Mouse (Mus musculus) gastrocnemius, postnatal 4 days (tissue): ENCODE data around the gene Bpifc. TPM values are rescaled to one million over a fixed set of nuclear protein-coding genes. Genes with fewer than 3 reads are reported as not detected.
"Not testable (repeated sequence)": the region's sequence is repeated elsewhere in the genome, so short reads cannot be mapped to it uniquely, and the experiment has no call there.

Experiments
- DNase-seq, 2 experiments: peaks; one replicate each; pipeline ENCODE4 v3.0.0; 2021 to 2022; ENCODE audit warnings: low spot score in 2 of 2, mixed read lengths in 2 of 2
- long read RNA-seq, 2 experiments: library from polyadenylated mRNA; stranded (forward); transcript quantifications; one replicate each; pipeline ENCODE4 v2.0.0; 2021
- total RNA-seq, 2 experiments: library from RNA; stranded (reverse); gene quantifications; 2 replicates each; pipeline ENCODE4 v1.2.3; 2021

The Bpifc gene
- total RNA-seq = not detected
- long read RNA-seq, experiment 1, partial matches to known transcripts = 0 of 3 reads
- long read RNA-seq, experiment 1, other reads (novel, unspliced or antisense) = 0 of 3 reads
- long read RNA-seq, experiment 2 = 0 reads

DNA sequence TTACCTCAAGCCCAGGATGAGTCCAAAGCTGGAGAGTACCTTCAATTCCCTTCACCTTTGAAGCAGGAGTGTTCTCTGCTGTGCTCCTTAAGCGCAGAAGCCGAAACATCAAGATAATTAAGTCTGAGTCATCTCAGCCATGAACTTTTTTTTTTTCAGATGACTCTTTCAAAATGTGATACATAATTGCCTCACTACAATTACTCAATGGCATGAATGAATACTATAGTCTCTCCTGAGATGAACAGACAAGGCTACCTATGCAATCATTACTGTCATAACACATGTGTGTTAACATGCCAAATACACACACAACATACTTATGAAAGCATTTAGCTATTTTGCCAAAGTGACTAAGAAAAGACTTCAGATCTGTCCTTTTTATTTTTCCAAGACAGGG, at the start of gene Bpifc:
TSS of gene Bpifc (minus strand) at position 115 of the 400 bp plus-strand sequence.
- DNase-seq = no peak

DNA sequence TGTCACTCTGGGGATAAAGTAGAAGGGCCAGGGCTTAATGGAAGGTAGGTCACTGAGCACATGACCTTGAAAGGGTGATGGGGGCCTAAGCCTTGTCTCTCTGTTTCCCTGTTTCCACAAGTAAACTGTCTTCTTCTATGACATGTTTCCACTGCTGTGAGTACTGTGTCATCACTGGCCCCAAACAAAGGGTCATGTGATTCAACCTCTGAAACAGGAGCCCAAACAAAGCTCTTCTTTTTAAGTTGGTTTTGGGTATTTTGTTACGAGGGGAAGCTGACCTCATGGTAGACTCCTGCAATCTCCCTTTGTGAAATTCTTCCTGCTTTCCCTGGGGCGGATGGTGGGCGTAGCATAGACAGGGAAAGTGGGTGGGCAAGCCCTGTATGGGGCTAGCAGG, 48.6 kb upstream of the Bpifc start:
- DNase-seq = no peak

DNA sequence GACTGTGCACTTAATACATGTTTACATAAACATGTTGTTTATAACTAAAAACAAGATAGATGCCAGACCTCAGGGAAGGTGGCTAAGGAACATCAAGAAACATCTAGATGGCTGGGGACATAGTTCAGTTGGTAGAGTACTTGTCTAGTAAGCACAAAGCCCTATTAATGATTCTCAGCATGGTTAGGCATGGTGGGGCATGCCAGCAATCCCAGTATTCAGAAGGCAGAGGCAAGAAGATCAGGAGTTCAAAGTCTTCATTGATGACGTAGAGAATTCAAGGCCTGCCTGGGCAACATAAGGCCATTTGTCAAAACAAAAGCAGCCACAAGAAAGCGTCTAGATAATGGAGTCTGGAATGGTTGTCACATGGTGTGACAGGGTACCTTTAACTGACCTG, 46.0 kb upstream of the Bpifc start:
- DNase-seq = no peak

DNA sequence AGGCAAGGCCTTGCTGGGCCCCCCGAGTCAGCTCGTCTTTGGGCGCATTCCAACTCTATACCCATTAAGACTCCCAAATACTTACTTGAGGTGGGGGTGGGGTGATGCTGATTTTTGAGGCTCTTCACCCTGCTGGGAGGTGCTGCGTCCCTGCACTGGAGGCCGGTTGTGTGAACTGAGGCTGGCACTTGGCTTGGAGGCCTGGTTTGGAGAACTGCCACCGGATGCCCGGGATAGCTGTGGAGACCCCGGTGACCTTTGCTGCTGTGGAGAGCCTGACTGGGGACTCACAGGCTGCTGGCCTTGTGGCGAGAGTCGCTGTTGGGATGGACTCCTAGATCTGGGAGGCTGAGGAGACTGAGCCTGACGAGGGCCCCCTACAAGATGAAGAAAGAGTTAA, 45.6 kb upstream of the Bpifc start:
- no peak for DNase-seq

DNA sequence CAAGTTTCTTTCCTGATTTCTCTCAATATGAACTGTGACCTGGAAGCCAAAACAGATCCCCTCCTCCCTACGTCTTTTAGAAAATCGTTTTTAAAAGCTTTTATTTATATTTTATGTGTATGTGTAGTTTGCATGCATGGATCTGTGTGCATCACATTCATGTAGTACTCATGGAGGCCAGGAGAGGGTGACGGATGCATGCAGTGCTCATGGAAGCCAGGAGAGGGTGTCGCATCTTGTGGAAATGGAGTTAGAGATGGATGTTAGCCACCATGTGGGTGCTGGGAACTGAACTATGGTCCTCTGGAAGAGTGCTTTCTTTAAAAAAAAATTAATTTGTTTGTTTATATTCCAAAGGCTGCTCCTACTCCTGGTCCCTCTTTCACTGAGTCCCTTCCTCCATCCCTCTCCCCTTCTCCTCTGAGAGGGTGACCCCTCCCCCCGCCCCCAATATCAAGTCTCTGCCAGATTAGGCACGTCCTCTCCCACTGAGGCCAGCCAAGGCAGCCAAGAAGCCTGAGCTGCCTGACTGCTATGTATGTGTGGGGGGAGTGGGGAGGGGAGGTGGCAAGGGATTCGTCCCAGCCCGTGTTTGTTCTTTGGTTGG, 44.7 kb upstream of the Bpifc start:
- no peak for DNase-seq

DNA sequence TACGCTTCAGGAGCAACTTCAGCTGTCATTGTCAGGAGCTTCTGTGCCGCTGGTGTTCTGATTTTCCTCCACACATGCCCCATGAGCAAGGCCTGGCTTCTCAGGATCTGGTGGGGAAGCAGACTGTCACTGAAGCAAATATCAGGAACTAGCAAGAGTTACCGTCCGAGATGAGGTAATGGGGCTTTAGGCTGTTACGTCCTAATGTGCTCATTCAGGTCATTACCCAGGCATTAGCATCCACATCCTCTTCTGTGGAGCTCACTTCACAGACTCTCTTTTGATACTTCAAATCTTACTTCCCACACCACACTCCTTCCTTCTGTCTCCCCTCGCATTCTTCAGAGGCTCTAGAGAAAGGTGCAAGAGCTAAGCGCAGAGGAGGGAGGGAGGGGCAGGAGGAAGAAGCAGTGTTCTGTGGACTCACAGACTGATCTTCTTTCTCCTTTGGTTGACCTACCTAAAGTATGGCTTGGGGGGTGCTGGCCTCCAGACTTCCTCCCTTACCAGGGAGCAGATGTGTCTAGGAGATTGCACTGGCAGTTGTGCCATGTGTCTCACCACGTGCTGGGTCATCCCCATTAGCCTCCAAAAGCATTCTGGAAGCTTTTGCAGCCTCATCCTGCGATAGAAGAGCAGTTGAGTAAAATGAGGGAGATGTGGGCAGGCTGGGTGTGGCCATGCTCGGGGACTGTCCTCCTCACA, 41.3 kb upstream of the Bpifc start:
- DNase-seq = no peak

DNA sequence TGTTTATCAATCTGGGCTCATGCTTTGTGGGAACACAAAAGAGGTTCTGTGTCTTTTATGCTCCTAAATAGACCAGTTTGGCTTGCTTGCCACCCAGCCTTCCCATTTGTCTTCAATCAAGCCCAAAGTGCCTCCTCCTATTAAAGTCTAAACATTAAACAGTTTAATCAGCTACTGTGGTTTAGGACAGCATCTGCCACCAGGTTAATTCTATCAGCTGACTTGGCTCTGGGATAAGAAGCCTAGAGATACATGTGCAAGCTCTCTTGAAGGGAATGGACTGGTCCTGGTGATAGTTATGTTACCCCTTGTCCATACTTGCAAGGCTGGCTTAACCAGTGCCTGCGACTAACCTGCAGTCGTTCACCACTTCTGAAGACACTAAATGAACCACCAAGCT, 38.8 kb upstream of the Bpifc start:
- no peak for DNase-seq

DNA sequence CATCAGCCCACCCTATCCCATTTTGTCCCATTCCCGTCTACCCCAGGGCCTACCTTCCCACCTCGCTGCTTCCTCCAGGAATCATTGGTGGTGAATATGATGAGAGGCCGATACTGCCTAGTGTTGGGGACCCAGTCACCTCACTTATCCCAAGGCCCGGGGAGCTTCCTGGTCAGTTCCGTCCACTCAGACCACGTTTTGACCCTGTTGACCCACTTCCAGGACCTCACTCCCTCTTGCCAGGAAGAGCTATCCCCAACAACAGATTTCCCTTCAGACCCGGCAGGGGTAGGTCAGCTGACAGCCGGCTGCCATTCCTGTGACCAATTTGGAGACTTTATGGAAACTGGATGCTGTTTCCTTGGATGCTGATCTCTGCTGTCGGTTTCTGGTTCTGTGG, 36.1 kb upstream of the Bpifc start:
- no peak for DNase-seq

DNA sequence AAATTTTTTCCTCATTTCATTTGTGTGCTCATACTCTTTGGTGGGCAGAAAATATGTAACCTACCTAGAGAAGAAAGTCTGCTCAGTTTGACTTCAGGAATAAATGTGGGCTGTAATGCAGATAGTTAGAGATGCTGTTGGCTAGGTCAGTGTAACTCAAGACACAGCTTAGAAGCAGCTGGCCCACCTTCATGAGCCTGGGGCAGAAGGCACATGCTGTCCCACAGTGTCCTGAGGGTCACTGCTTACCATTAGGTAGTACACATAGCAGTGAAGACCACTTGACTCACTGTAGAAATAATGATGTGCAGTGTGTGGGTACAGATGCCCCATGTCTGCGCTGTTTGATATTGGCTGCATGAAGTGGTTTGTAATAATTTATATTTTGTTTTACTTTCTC, 34.7 kb upstream of the Bpifc start:
- DNase-seq = no peak

DNA sequence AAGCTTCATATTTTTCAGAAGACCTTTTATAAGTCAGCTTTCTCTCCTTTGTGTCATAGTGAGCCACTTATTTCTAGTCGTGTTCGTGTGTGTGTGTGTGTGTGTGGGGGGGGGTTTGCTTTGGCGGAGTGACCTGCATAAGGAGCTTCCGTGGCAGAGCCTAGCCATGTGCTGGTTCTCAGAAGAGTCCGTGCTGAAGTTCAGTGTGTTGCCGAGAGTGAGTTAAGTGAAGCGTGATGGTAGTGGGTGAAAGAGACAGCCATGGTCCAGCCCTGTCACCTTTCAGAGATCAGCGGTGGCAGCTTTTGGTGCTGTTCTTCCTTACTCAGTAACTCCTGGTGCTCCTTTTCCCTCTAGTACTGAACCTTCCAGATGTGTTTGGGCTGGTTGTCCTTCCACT, 32.4 kb upstream of the Bpifc start:
- no peak for DNase-seq

DNA sequence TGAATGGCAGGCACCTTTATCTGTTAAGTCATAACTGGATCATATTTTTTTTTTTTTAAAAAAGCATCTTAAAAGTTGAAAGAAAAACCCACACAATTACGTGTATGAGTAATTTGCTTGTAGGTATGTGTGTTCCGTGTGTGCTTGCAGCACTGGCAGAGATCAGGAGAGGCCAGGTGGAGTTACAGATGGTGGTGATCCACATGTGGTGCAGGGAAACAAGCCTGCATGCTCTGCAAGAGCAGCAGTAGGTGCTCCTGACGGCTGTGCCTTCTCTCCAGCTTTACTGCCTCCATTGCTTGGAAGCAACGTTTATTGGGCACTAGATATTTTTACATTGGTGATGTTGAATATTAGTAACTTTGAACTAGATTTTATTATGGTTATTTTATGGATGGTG, 32.0 kb upstream of the Bpifc start:
- DNase-seq = no peak

DNA sequence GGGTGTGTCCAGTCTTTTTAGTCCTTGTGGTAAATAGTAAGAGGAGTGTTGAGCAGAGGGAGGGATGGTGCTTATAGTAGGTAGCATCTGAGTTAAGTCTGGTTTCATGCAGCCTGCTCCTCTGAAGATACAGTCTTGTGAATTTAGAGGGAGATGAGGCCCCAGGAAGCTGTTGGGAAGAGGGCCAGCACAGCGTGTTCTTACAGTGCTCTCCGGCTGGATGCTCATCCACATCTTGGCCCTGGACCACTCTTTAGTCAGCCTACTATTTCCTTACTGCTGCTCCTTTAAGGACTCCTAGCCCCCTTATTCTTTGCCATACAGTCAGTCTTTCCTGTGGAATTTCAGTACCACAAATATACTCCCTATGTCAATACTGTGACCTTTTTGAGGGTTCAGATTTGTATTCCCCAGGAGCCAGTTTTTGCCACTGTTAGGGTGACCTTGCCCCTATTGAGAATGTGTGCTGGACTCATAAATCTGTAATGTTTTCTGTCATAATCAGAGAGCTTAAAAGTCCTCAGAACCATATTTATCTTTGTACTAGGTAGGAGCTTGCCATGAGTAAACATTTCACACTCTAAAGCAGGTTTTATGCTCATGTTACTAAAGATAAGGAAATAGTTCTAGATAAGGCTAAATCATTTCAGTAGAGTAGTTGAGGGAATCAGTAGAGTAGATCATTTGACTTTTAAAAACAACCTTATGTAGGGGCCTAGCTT, 22.5 kb upstream of the Bpifc start:
- no peak for DNase-seq

DNA sequence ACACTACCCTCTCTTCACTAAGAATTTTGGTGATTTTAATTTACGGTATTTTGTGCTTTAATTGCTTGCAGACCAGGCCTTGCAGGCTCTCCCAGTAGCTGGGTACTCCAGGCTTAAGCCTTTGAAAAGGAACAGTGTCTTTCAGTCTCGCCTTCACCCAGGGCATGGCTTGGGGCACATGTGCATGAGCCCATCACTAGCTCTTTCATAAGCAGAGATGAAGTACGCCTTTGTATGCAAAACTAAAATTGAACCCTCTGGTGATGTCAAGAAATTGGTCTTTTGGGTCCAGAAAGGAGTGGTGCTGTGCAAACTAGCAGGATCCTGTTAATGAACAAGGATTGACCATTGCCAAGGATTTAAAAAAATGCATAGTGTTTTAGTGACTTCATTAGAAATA, 20.8 kb upstream of the Bpifc start:
- no peak for DNase-seq

DNA sequence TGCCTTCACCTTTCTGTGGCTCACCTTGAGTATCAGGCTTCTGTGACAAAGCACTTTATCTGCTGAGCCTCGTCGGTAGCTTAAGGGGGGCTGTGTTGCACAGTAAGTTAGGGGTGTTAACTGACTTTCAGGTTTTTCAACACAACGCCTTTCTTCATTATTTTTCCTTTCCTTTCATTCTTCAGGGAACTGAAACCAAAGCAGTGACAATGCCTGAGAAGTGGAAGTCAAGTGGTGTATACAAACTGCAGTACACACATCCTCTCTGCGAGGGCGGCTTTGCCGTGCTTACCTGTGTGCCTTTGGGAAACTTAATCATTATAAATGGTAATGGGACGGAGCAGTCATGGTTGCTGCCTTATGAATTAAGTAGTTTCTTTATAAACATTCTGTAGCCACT, 19.0 kb upstream of the Bpifc start:
- no peak for DNase-seq

DNA sequence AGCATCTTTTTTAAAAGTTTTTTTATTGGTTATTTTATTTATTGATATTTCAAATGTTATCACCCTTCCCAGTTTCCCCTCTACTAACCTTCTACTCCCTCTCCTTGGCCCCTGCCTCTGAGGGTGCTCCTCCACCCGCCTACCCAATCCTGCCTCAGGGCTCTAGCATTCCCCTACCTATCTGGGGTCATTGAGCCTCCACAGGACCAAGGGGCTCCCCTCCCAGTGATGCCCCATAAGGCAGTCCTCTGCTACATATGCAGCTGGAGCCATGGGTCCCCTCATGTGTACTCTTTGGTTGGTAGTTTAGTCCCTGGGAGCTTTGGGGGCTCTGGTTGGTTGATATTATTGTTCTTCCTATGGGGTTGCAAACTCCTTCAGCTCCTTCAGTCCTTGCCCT, 15.1 kb upstream of the Bpifc start:
- DNase-seq = not testable (repeated sequence)

DNA sequence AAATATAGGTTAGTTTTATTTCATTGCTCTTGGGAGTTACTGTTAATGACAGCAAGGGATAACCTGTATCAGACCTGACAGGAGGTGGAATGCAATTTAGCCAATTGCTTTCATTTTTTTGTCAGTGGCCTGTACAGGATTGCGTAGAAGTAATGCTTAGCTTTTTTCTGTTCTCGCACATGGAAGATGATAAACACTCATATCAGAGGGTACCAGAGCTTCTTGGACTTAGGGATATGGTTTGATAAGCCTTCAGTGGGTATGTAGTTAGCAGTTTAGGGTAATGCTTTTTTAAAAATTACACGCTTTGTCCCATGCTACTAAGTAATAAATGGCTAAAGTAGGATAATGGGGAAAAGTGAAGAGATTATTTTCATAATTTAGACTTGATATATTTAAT, 14.7 kb upstream of the Bpifc start:
- DNase-seq = no peak

DNA sequence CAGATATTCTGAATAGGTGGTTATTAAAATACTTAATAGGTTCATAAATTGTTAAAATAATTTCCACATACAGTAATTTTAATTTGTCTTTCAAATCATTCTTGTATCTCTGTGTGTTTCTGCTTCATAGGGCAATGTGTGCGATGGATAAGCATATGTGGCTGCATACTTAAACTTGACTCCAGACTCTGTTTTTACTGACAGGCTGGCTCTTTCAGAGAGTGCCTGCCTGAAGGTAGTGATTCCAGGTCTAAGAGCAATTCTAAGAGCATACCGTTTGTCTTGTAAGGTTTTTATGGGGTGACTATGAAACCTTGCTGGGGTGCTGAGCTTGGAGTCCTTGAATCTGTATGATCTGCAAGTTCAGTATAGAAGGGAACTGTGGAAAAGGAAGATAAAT, 14.2 kb upstream of the Bpifc start:
- DNase-seq = no peak

DNA sequence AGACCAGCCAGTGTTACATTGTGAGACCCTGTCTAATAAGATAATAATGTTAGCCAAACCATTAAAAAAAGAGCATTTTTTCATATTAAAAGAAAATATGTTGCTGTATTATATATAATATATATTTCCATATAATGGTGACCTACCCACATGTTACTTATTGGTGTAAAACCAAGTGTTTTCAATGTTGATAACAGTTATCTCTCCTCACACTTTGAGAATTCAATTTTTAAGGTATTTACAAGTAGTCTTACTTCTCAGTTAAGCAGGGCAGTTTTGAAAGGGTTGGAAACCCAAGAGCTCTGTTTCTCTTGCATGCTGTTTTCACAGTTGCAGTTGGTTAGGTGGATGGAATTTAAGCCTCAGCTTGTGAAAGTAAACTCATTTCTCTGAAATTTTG, 11.5 kb upstream of the Bpifc start:
- no peak for DNase-seq

DNA sequence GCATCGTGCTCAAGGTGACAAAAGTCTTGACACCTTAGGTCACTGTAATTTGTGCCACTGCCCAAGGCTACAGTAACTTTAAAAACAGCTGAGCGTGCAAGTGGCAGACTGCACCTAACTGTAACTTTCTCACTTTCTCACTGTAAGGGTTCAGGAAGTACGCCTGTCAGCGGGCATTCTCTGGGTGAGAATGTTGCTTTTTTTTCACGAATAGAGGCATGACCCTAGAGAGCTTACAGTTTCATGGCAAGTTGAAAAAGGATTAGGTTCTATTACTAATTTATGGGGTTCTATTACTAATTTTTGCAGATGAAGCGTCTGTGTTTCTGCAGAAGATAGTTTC, 10.8 kb upstream of the Bpifc start:
- no peak for DNase-seq

DNA sequence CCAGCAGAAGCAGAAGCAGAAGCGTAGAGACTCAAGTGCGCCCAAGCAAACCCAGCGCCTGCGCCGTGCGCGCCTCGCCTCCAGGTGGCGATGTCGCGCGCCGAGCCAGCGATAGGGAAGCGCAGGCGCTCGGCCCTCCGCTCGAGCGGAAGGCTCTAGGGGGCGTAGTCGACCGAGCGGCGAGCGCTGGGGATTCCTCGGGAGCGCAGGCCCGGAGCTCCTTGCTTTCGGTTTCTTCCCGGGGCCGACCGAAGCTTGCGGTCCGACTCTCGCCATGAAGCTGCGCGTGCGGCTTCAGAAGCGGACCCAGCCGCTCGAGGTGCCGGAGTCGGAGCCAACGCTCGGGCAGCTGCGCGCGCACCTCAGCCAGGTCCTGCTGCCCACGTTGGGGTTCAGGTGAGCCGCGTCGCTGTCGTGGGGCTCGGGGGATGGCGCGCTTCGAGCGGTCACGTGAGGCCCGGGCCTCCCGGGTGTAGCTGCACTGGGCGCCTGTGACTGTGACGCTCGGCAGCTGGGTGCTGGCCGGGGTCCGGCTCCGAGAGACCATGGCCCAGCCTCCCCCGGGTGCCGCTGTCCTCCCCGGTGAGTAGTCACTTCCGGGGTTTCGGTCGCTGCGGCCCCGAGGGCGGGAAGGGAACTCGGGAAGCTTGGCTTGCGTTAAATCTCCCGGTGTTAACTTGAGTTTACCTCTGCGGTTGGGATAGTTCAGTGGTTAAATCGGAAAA, 10.2 kb upstream of the Bpifc start, which contains the start of gene Fbxo7:
TSS of gene Fbxo7 (plus strand) at position 224 of the 725 bp plus-strand sequence.
- DNase-seq = peak; percentile 85 to 91

DNA sequence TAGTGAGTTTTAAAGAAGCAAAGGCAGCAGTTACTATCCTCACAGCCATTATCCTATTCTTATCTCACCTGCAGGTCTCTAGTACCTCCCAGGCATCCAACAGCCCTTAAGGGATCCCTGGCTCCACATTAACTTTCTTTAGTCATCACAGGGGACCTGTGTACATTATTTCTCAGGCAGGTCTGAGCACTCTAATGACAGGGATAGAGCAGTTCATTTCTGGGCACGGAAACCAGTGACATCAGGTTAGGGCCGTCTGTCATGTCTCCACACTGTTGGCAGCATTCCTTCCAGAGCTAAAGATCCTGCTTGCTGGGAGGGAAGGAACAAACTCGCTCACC, 9.7 kb upstream of the Bpifc start:
- no peak for DNase-seq

DNA sequence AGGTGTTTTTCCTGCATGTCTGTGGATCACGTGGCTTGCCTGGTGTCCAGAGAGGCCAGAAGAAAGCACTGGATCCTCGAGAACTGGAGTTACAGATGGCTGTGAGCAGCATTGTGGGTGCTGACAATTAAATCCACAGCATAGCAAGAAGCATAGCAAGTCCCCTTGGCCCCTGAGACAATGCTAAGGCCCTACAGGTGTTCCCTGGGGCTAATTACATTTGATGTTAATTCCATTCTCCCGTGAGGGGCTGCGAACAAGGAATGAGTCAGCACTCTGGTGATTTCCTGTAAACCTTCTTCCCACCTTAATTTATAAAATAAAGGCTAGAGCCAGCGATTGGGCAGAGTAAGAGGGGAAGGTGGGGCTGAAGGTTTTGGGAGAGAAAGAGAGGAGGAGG, 7.1 kb upstream of the Bpifc start:
- no peak for DNase-seq
